Mouse (Mus musculus) small intestine, adult 2 months (tissue): ENCODE results near the gene Cacng2.

ENCODE experiments used
- CTCF ChIP-seq: fragments of 200-500 bp; IDR thresholded peaks from 2 replicates; pipeline ENCODE4 v1.5.1; 2012; ENCODE audit warnings: low read depth, mild to moderate bottlenecking, control low read depth, inconsistent platforms, low read length, moderate library complexity, mixed read lengths; ENCODE audit not compliant: insufficient replicate concordance, insufficient read length; ENCODE audit errors: extremely low read depth
- POLR2A ChIP-seq: fragments of 200-500 bp; IDR thresholded peaks from 2 replicates; pipeline ENCODE4 v1.6.1; 2012; ENCODE audit warnings: low read depth, mild to moderate bottlenecking, control low read depth, inconsistent platforms, low read length, moderate library complexity

- TF ChIP-seq POLR2A (no peak), CTCF (no peak)
Observed at GRCm38 (mm10) chr15:78003929-78004328, 115.9 kb downstream of the Cacng2 start.
